Mouse (Mus musculus): ENCODE data around the gene Tbc1d9. TPM values are rescaled to one million over a fixed set of nuclear protein-coding genes. Genes with fewer than 3 reads are reported as not detected.

The Tbc1d9 gene
- total RNA-seq (2021), result 10 to 100 TPM; 10.8 to 13.4 TPM
- long read RNA-seq, experiment 1, result 0 reads
- long read RNA-seq, experiment 2, partial matches to known transcripts, result 2 of 4 reads
- long read RNA-seq, experiment 2, other reads (novel, unspliced or antisense), result 2 of 4 reads

DNA sequence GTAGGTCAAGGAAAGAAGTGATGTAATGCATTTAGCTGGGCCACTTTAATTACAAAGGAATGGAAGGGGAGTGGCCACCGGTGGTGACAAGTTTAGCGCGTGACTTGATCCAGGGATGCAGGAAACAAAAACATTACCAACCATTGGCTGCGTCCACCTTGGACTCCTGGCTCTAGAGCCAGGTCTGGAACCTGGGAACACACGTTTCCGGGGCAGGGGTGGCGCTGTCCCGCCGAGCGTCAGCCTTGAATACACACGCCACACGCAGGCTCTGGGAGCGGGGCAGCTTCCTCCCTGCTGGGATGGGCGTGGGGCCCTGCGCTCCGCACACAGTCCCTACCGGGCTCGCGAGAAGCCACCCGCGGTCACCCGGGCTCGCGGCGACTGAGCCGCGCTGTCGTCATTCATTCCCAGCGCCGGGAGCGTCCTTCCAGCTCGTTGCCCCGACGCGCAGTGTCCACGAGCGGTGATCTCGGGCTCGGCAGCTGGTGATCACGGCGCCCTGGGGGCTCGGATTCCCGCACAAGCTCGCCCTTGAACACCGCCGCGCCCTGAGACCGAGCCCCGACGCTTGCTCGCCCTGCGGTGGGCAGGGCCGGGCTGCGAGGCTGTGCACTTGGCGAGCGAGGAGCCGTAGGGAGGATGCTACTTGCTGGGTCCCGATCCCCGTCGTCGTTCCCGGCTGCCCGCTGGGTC is at the start of gene Tbc1d9:
TSS of gene Tbc1d9 (plus strand) at position 118 of the 696 bp plus-strand sequence.
- DNase-seq (ENCODE audit: low spot score in 2 of 2), result peak; percentile 14 to 32

DNA sequence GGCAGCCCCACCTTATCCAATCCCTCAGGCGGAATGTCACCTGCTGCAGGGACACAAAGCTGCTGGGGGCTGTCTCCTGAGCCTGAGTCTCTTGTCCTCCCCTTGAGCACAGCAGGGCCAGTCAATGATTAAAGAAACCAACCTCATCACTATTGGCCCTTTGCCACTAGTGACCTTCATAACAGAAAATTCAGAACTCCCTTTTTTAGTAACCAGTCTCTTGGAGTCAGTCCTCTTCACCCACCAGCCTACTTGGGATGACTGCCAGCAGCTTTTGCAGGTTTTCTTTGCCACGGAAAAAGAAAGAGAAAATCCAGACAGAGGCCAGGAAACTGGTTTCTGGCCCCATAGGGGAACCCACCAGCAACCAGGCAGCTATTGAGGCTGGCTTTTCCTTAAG is 30.1 kb upstream of the Tbc1d9 start:
- no peak for DNase-seq (ENCODE audit: low spot score in 2 of 2)

GRCm38 (mm10) chr8:83140068-83140467 is 25.1 kb upstream of the Tbc1d9 start:
- no peak for DNase-seq (ENCODE audit: low spot score in 2 of 2)

GRCm38 (mm10) chr8:83140701-83141111 is 24.4 kb upstream of the Tbc1d9 start:
- DNase-seq (ENCODE audit: low spot score in 2 of 2), result no peak

GRCm38 (mm10) chr8:83141358-83141757 is 23.8 kb upstream of the Tbc1d9 start:
- no peak for DNase-seq (ENCODE audit: low spot score in 2 of 2)

GRCm38 (mm10) chr8:83144601-83145000 is 20.6 kb upstream of the Tbc1d9 start:
- no peak for DNase-seq (ENCODE audit: low spot score in 2 of 2)

DNA sequence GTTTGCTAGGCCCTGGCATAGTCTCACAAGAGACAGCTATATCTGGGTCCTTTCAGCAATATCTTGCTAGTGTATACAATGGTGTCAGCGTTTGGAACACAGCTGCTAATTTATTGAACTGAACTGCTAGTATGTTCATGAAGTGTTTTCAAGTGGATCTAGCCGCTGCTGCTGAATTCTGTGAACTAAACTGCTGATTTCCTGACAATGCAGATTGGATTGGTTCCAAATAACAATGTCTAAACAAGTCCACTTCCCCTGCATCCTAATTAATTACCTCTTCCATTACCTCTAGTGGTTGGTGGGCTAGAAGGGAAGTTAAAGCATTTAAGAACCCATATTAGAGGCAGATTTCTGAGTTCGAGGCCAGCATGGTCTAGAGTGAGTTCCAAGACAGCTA is 19.7 kb upstream of the Tbc1d9 start:
- DNase-seq (ENCODE audit: low spot score in 2 of 2), result no peak

GRCm38 (mm10) chr8:83149124-83149523 is 16.0 kb upstream of the Tbc1d9 start:
- DNase-seq (ENCODE audit: low spot score in 2 of 2), result no peak

GRCm38 (mm10) chr8:83152055-83152454 is 13.1 kb upstream of the Tbc1d9 start:
- no peak for DNase-seq (ENCODE audit: low spot score in 2 of 2)

GRCm38 (mm10) chr8:83152470-83152869 is 12.7 kb upstream of the Tbc1d9 start:
- DNase-seq (ENCODE audit: low spot score in 2 of 2), result no peak

GRCm38 (mm10) chr8:83155110-83155509 is 10.0 kb upstream of the Tbc1d9 start:
- no peak for DNase-seq (ENCODE audit: low spot score in 2 of 2)

DNA sequence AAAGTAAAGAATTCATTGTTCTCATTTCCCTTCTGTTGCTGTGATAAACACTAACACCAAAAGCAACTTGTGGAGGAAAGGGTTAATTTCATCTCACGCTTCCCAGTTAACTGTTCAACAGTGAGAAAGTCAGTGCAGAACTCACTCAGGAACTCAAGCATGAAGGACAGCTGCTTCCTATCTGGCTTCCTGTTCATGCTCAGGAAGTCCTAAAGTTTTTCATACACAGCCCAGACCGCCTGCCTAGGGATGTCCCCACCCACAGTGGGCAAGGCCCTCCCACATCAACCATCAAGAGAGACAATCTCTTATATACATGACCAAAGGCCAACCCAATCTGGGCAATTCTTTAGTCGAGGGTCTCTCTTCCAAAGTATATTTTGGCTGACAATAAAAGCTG is 6.2 kb upstream of the Tbc1d9 start:
- no peak for DNase-seq (ENCODE audit: low spot score in 2 of 2)

- no peak for DNase-seq (ENCODE audit: low spot score in 2 of 2)
These were observed 5.5 kb upstream of the Tbc1d9 start for GRCm38 (mm10) chr8:83159615-83160014.

DNA sequence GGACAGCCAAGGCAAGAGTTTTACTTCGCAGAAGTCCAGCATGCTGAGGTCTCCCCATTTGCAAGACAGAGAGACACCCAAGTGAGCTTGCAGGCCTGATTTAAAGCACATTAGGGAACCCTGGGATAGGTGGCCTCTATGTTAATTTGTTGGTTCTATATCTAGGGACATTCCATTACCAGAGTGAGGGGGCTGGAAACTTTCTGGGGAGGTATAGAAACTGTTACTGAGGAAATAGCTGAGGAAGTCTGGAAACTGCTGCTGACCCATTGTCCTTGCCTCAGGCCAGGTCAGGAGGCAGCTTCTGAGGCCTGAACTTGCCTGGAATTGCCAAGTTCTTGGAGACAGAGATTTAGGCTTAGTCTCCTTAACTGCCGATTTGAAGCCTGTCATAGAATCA is 4.5 kb upstream of the Tbc1d9 start:
- DNase-seq (ENCODE audit: low spot score in 2 of 2), result no peak

GRCm38 (mm10) chr8:83165931-83166867 is 1.0 kb downstream of the Tbc1d9 start, which contains the start of gene Gm10645:
Gm10645 (minus strand) TSS chr8:83166170.
- DNase-seq (ENCODE audit: low spot score in 2 of 2), result peak; percentile 28 to 36

DNA sequence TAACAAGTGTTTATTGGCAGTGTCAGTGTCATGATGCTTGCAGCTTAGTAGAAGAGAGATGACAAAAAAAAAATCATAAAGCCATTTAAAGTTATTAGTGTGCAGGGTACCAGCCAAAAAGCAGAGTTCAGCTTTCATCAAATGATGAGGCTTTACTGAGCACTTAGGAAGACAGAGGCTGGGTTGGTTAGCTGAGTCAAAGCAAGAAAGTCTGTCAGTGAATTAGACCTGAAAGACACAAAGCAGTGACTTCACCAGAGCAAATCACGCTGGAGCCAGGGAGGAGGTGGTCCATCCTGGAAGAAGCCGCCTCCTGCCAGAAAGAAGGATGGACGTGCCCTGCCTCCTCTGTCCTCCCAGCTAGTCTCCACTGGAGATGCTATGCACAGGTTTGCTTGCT is 2.8 kb downstream of the Tbc1d9 start:
- no peak for DNase-seq (ENCODE audit: low spot score in 2 of 2)

- no peak for DNase-seq (ENCODE audit: low spot score in 2 of 2)
These were observed 4.0 kb downstream of the Tbc1d9 start for GRCm38 (mm10) chr8:83169127-83169526.

- no peak for DNase-seq (ENCODE audit: low spot score in 2 of 2)
These were observed 4.6 kb downstream of the Tbc1d9 start for GRCm38 (mm10) chr8:83169709-83170108.

- no peak for DNase-seq (ENCODE audit: low spot score in 2 of 2)
These were observed 5.7 kb downstream of the Tbc1d9 start for GRCm38 (mm10) chr8:83170894-83171293.

- DNase-seq (ENCODE audit: low spot score in 2 of 2), result no peak
These were observed 10.5 kb downstream of the Tbc1d9 start for GRCm38 (mm10) chr8:83175680-83176079.

- DNase-seq (ENCODE audit: low spot score in 2 of 2), result no peak
These were observed 11.6 kb downstream of the Tbc1d9 start for GRCm38 (mm10) chr8:83176785-83177184.
